Mouse (Mus musculus) stomach, embryonic 16.5 days (tissue): ENCODE measurements around the gene Stx4a. TPM values are rescaled to one million over a fixed set of nuclear protein-coding genes. Genes with fewer than 3 reads are reported as not detected.

ENCODE experiments used
- ATAC-seq: fragments of 200-750 bp; cut with Nextera tagmentation; 2 replicates; pipeline ENCODE4 v1.8.0; 2017; ENCODE audit warnings: moderate number of reproducible peaks, moderate TSS enrichment; ENCODE audit not compliant: insufficient read depth, low FRiP score
- H3K27ac ChIP-seq: fragments of 300-500 bp; sonication (generic); 2 replicates; pipeline ENCODE4 v1.5.1; 2014; ENCODE audit warnings: low read length
- H3K27me3 ChIP-seq: fragments of 300-500 bp; sonication (generic); 2 replicates; pipeline ENCODE4 v1.6.1; 2014; ENCODE audit warnings: low read length, control low read depth, mixed read lengths; ENCODE audit not compliant: control insufficient read depth, insufficient read depth
- H3K36me3 ChIP-seq: fragments of 300-500 bp; sonication (generic); 2 replicates; pipeline ENCODE4 v1.6.1; 2014; ENCODE audit warnings: low read length; ENCODE audit not compliant: control insufficient read depth, insufficient read depth
- H3K4me1 ChIP-seq: fragments of 300-500 bp; sonication (generic); 2 replicates; pipeline ENCODE4 v1.6.1; 2014; ENCODE audit warnings: low read length, control low read depth, mixed read lengths; ENCODE audit not compliant: control insufficient read depth, insufficient read depth
- H3K4me2 ChIP-seq: fragments of 300-500 bp; sonication (generic); 2 replicates; pipeline ENCODE4 v1.6.1; 2014; ENCODE audit warnings: low read depth, low read length, mixed read lengths
- H3K4me3 ChIP-seq: fragments of 300-500 bp; sonication (generic); replicated peaks from 2 replicates; pipeline ENCODE4 v1.5.1; 2014; ENCODE audit warnings: mild to moderate bottlenecking, low read length
- H3K9ac ChIP-seq: fragments of 300-500 bp; sonication (generic); 2 replicates; pipeline ENCODE4 v1.6.1; 2014; ENCODE audit warnings: low read length
- H3K9me3 ChIP-seq: fragments of 300-500 bp; sonication (generic); replicated peaks from 2 replicates; pipeline ENCODE4 v1.6.1; 2016; ENCODE audit warnings: low read length, control low read depth; ENCODE audit not compliant: control insufficient read depth
- WGBS: fragments of 180-500 bp; shearing (Covaris S2); extraction: QIAGEN DNeasy Blood & Tissue Kit; methylation state at CpG from one replicate; pipeline ENCODE4 v1.1.7; 2014; 5-methylcytosine and 5-hydroxymethylcytosine counted together
- polyA plus RNA-seq: library from polyadenylated mRNA; unstranded; fragments of >200 nt; fragmentation: Nextera tagmentation; extraction: Ambion mirVana; gene quantifications from 2 replicates; pipeline ENCODE4 v1.2.1, GENCODE M21; 2015

Gene Stx4a
- polyA plus RNA-seq, 1 experiment from 2014 or later, result 43.1 TPM

- H3K36me3 ChIP-seq, result no peaks in the 10 kb centered on the region; the same call in 1 of the 2 replicates
- peak overlapping the region; percentile 89 for H3K9ac ChIP-seq
- H3K27me3 ChIP-seq, result no peaks in the 10 kb centered on the region
- H3K9me3 ChIP-seq, result no peaks in the 10 kb centered on the region
- ATAC-seq, result peak; percentile 92
- H3K4me2 ChIP-seq, result peak overlapping the region; percentile 93
- peak overlapping the region; percentile 95 for H3K27ac ChIP-seq
- under 1% methylated on average over 45 of the region's 46 CpGs for WGBS
- H3K4me1 ChIP-seq, result 0 out of 2 replicates have a peak, but pooled peaks cover 3% of the 10 kb centered on the region
- peak overlapping the region; percentile 93 for H3K4me3 ChIP-seq
These were observed 17.4 kb downstream of the Stx4a start for GRCm38 (mm10) chr7:127841340-127842000.

GRCm38 (mm10) chr7:127842001-127842718 is 18.1 kb downstream of the Stx4a start:
- Histone ChIP-seq H3K9ac (peak overlapping the region; percentile 89), H3K36me3 (no peaks in the 10 kb centered on the region; the same call in 1 of the 2 replicates), H3K4me2 (peak overlapping the region; percentile 93), H3K9me3 (no peaks in the 10 kb centered on the region), H3K4me1 (0 out of 2 replicates have a peak, but pooled peaks cover 3% of the 10 kb centered on the region), H3K27ac (peak overlapping the region; percentile 95), H3K27me3 (no peaks in the 10 kb centered on the region), H3K4me3 (peak overlapping the region; percentile 93)
- ATAC-seq, result peak; percentile 71
- under 1% methylated on average over 40 of the region's 40 CpGs for WGBS

DNA sequence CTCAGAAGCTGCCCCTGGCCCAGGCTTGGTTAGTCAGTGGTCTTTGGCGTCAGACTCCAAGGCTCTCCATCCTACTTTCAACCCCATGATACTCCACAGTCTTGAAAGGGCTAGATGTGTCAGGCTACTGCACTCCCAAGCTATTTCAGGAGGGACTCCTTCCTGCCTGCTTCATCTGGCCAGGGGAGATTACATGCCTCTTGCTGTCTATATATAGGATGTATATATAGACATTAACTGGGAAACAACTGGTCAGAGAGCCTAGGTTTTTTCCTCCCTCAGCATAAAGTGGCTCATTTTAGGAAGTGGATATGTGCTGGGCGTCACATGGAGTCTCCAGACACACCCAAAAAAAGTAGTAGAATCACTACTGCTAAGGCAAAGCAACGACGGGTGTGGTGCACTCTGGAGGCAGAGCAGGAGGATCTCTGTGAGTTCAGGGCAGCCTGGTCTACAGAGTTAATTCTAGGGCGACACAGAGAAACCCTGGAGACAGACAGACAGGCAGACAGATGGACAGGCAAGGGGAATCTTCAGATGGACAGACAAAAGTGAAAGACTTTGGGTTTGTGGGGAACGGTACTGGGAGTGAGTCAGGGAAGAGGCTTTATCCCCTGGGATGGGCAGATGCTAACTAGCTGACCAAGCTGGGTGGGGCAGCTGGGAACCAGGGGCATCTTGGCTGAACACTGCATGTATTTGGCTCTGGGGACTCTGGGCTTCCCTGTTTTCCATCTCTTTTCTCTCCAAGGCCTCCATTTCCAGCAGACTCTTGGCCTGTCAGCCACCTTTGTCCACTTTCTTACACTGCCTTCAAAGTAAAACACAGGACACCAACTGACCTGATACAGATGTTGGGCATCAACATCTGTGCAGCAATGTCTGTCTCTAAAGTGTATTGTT is 26.1 kb downstream of the Stx4a start:
- Histone ChIP-seq H3K9me3 (no peaks in the 10 kb centered on the region), H3K4me1 (no peaks in the 10 kb centered on the region), H3K27me3 (no peaks in the 10 kb centered on the region), H3K4me3 (no peak overlapping the region), H3K9ac (no peak overlapping the region), H3K27ac (no peak overlapping the region), H3K4me2 (no peak overlapping the region), H3K36me3 (no peaks in the 10 kb centered on the region)
- ATAC-seq, result peak; percentile 10; the same call in 1 of the 2 replicates
- WGBS, result 69% methylated on average over 6 of the region's 6 CpGs

- ATAC-seq, result no peak; the same call in 1 of the 2 replicates
- 50% methylated on average over 5 of the region's 5 CpGs for whole genome bisulfite sequencing
- Histone ChIP-seq H3K4me1 (no peaks in the 10 kb centered on the region), H3K27me3 (no peaks in the 10 kb centered on the region), H3K4me2 (no peak overlapping the region), H3K9me3 (no peaks in the 10 kb centered on the region), H3K4me3 (no peak overlapping the region), H3K36me3 (no peaks in the 10 kb centered on the region), H3K27ac (no peak overlapping the region), H3K9ac (no peak overlapping the region)
These were observed 26.8 kb downstream of the Stx4a start for GRCm38 (mm10) chr7:127850906-127851305.

DNA sequence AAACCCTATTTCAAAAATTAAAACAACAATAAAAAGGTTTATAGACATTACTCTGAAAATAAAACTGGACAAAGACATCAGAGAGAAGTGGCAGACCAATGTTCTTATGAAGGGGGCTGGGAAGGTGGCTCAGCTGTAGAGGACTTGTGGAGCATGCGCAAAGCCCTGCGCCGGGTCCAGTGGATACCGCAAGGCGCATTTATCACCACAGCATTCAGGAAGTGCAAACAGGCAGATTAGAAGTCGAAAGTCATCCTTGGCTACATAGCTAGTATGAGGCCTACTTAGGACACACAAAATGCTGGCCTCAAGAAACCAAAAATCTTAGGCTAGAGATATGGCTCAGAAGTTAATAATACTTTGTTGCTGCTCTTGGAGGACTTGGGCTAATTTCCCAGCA is 34.2 kb downstream of the Stx4a start:
- Histone ChIP-seq H3K4me3 (no peak overlapping the region), H3K27me3 (no peaks in the 10 kb centered on the region), H3K4me2 (no peak overlapping the region), H3K9me3 (no peaks in the 10 kb centered on the region), H3K9ac (no peak overlapping the region), H3K27ac (no peak overlapping the region), H3K4me1 (no peaks in the 10 kb centered on the region), H3K36me3 (no peaks in the 10 kb centered on the region)
- no peak for ATAC-seq
- 83% methylated on average over 6 of the region's 6 CpGs for WGBS

GRCm38 (mm10) chr7:127866434-127866833 is 42.3 kb downstream of the Stx4a start:
- ATAC-seq, result no peak
- H3K36me3 ChIP-seq, result peaks cover 9% of the 10 kb centered on the region; the same call in 1 of the 2 replicates

GRCm38 (mm10) chr7:127867641-127868040 is 43.5 kb downstream of the Stx4a start:
- no peaks in the 10 kb centered on the region for H3K27me3 ChIP-seq
- H3K4me1 ChIP-seq, result peaks cover 5% of the 10 kb centered on the region; the same call in 1 of the 2 replicates
- no peak overlapping the region for H3K27ac ChIP-seq
- no peak for ATAC-seq
- no peak overlapping the region for H3K9ac ChIP-seq
- H3K4me3 ChIP-seq, result no peak overlapping the region
- 93% methylated on average over 18 of the region's 18 CpGs for WGBS
- H3K9me3 ChIP-seq, result no peaks in the 10 kb centered on the region
- H3K36me3 ChIP-seq, result peaks cover 9% of the 10 kb centered on the region; the same call in 1 of the 2 replicates
- H3K4me2 ChIP-seq, result no peak overlapping the region

More at GRCm38 (mm10) chr7:127866434-127866833, 42.3 kb downstream of the Stx4a start:
- Histone ChIP-seq H3K9me3 (no peaks in the 10 kb centered on the region), H3K9ac (no peak overlapping the region), H3K4me1 (peaks cover 5% of the 10 kb centered on the region; the same call in 1 of the 2 replicates), H3K27me3 (no peaks in the 10 kb centered on the region), H3K27ac (no peak overlapping the region), H3K4me2 (no peak overlapping the region), H3K4me3 (no peak overlapping the region)
- WGBS, result 92% methylated on average over 12 of the region's 12 CpGs

GRCm38 (mm10) chr7:127869149-127869810 is 45.2 kb downstream of the Stx4a start:
- 38% methylated on average over 3 of the region's 3 CpGs for WGBS

More at GRCm38 (mm10) chr7:127869149-127869810, 45.2 kb downstream of the Stx4a start:
- no peak overlapping the region for H3K9ac ChIP-seq
- H3K9me3 ChIP-seq, result no peaks in the 10 kb centered on the region
- peaks cover 9% of the 10 kb centered on the region; the same call in 1 of the 2 replicates for H3K36me3 ChIP-seq
- H3K27ac ChIP-seq, result peak overlapping the region; percentile 34; the same call in 1 of the 2 replicates
- no peak overlapping the region for H3K4me3 ChIP-seq
- H3K27me3 ChIP-seq, result no peaks in the 10 kb centered on the region
- no peak overlapping the region for H3K4me2 ChIP-seq
- ATAC-seq, result peak; percentile 49; the same call in 1 of the 2 replicates
- H3K4me1 ChIP-seq, result peaks cover 9% of the 10 kb centered on the region
